Mouse (Mus musculus) hindbrain, embryonic 14.5 days (tissue): ENCODE measurements around the gene Ehd4. TPM values are rescaled to one million over a fixed set of nuclear protein-coding genes. Genes with fewer than 3 reads are reported as not detected.

Experiments
- ATAC-seq: fragments of 200-750 bp; cut with Nextera tagmentation; 2 replicates; pipeline ENCODE4 v1.8.0; 2017; ENCODE audit warnings: moderate number of reproducible peaks, mild to moderate bottlenecking, moderate TSS enrichment, moderate library complexity; ENCODE audit not compliant: low FRiP score
- DNase-seq: peaks from one replicate; pipeline ENCODE4 v3.0.0-alpha.2; 2015; ENCODE audit warnings: low spot score
- H3K27ac ChIP-seq: fragments of 300-500 bp; sonication (generic); 2 replicates; pipeline ENCODE4 v1.5.1; 2014; ENCODE audit warnings: mild to moderate bottlenecking, moderate library complexity
- H3K27me3 ChIP-seq: fragments of 300-500 bp; sonication (generic); 2 replicates; pipeline ENCODE4 v1.6.1; 2014; ENCODE audit warnings: mild to moderate bottlenecking, low read length, mixed read lengths; ENCODE audit not compliant: control insufficient read depth, insufficient read depth
- H3K36me3 ChIP-seq: fragments of 300-500 bp; sonication (generic); replicated peaks from 2 replicates; pipeline ENCODE4 v1.6.1; 2014; ENCODE audit not compliant: control insufficient read depth, insufficient read depth
- H3K4me1 ChIP-seq: fragments of 300-500 bp; sonication (generic); replicated peaks from 2 replicates; pipeline ENCODE4 v1.6.1; 2014; ENCODE audit warnings: antibody characterized with exemption, low read length, mixed read lengths; ENCODE audit not compliant: control insufficient read depth, insufficient read depth
- H3K4me2 ChIP-seq: fragments of 300-500 bp; sonication (generic); replicated peaks from 2 replicates; pipeline ENCODE4 v1.6.1; 2014; ENCODE audit warnings: mild to moderate bottlenecking, moderate library complexity
- H3K4me3 ChIP-seq: fragments of 300-500 bp; sonication (generic); replicated peaks from 2 replicates; pipeline ENCODE4 v1.5.1; 2014; ENCODE audit warnings: mild to moderate bottlenecking, low read length
- H3K9ac ChIP-seq: fragments of 300-500 bp; sonication (generic); 2 replicates; pipeline ENCODE4 v1.6.1; 2014
- H3K9me3 ChIP-seq: fragments of 300-500 bp; sonication (generic); 2 replicates; pipeline ENCODE4 v1.6.1; 2016; ENCODE audit warnings: low read length; ENCODE audit not compliant: control insufficient read depth
- WGBS: fragments of 180-500 bp; shearing (Covaris S2); extraction: QIAGEN DNeasy Blood & Tissue Kit; methylation state at CpG from one replicate; pipeline ENCODE4 v1.1.7; 2014; 5-methylcytosine and 5-hydroxymethylcytosine counted together
- polyA plus RNA-seq: library from polyadenylated mRNA; unstranded; fragments of >200 nt; fragmentation: Nextera tagmentation; extraction: Ambion mirVana; gene quantifications from 2 replicates; pipeline ENCODE4 v1.2.1, GENCODE M21; 2014

The Ehd4 gene
- polyA plus RNA-seq, 1 experiment from 2014 or later, result 13.9 TPM

DNA sequence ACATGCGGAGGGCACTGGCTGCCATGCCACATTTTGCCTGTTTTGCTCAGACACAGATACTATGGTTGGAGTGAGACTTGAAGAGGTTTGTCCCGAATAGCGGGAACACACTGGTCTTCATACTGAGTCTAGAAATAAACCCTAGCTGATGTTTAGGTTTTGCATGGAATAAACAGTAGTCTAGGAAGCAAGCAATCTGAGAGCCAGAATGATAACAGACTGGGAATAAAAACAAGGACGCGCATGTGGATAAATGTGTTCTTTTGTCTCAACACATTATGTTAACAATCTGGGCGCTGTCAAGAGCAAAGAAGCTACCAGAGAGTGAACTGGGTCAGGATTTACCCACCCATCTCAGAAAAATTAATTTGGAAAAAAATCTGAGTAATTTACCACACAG is 31.4 kb downstream of the Ehd4 start:
- DNase-seq (no peak), ATAC-seq (no peak)
- H3K9me3 ChIP-seq, result no peaks in the 10 kb centered on the region
- 93% methylated on average over 6 of the region's 6 CpGs for WGBS
- H3K27me3 ChIP-seq, result no peaks in the 10 kb centered on the region
- H3K4me3 ChIP-seq, result no peak overlapping the region
- no peak overlapping the region for H3K4me2 ChIP-seq
- H3K36me3 ChIP-seq, result no peaks in the 10 kb centered on the region
- no peak overlapping the region for H3K27ac ChIP-seq
- H3K9ac ChIP-seq, result no peak overlapping the region
- no peaks in the 10 kb centered on the region for H3K4me1 ChIP-seq

DNA sequence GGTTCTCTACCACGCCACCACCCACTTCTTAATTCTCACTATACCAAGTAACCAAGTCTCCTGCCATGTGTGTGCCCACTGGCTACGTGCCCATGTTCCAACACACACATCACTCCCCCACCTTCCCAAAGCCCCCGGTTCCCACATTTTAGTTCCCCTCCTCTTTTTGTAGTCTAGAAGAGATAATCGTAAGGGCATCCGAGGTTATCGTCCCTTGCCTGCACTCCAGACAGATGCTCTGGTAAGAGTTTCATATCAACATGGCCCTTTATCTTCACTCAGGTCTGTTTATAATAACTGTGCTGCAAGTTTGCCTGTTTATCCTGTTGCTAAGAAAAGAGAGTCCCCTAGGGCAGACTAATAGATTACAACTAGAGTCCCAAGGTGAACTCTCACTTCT is 37.1 kb downstream of the Ehd4 start:
- no peak for DNase-seq
- H3K27me3 ChIP-seq, result no peaks in the 10 kb centered on the region
- H3K27ac ChIP-seq, result no peak overlapping the region
- no peak overlapping the region for H3K4me2 ChIP-seq
- no peaks in the 10 kb centered on the region for H3K4me1 ChIP-seq
- no peak for ATAC-seq
- no peaks in the 10 kb centered on the region for H3K36me3 ChIP-seq
- no peaks in the 10 kb centered on the region for H3K9me3 ChIP-seq
- no peak overlapping the region for H3K4me3 ChIP-seq
- 92% methylated on average over 6 of the region's 6 CpGs for WGBS
- no peak overlapping the region for H3K9ac ChIP-seq

DNA sequence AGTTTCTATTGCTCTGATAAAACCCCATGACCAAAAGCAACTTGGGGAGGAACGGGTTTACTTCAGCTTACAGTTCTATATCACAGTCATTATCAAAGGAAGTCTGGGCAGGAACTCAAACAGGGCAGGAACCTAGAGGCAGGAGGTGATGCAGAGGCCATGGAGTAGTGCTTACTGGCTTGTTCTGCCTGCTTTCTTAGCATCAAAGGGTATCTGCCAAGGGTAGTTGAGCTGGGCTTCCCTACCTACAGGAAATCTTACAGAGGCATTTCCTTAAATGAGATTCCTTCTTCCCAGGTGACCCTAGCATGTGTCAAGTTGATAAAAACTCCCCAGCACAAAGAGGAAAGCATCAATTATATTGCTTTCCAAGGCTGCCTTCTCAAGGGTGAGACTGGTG is 38.0 kb downstream of the Ehd4 start:
- Histone ChIP-seq H3K27me3 (no peaks in the 10 kb centered on the region), H3K4me3 (no peak overlapping the region), H3K9ac (no peak overlapping the region), H3K9me3 (no peaks in the 10 kb centered on the region), H3K27ac (no peak overlapping the region), H3K36me3 (no peaks in the 10 kb centered on the region), H3K4me1 (no peaks in the 10 kb centered on the region), H3K4me2 (no peak overlapping the region)
- DNase-seq (no peak), ATAC-seq (no peak)
- WGBS, result 90% methylated on average over 1 of the region's 1 CpGs

DNA sequence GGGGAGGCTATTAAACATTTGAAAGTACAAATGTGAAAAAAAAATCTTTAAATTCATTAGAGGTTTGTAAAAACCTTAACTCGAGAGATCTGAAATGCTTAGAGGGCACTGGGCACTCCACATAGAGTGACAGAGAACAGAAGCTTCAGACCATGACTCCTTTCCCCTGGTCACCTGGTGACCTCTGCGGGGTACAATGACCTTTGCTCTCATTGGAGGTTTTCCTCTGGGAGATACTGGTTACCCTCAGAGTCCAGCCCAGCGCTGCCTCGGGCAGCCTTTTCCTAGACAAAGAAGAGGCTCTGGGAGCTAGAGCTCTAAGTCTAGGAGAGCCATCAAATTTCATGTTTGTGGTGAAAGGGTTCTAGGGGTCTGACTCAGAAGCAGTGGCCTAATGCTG is 39.4 kb downstream of the Ehd4 start:
- DNase-seq (no peak), ATAC-seq (no peak)
- Histone ChIP-seq H3K27ac (no peak overlapping the region), H3K4me1 (no peaks in the 10 kb centered on the region), H3K4me2 (no peak overlapping the region), H3K27me3 (no peaks in the 10 kb centered on the region), H3K9me3 (no peaks in the 10 kb centered on the region), H3K9ac (no peak overlapping the region), H3K36me3 (no peaks in the 10 kb centered on the region), H3K4me3 (no peak overlapping the region)
- 79% methylated on average over 4 of the region's 4 CpGs for WGBS

DNA sequence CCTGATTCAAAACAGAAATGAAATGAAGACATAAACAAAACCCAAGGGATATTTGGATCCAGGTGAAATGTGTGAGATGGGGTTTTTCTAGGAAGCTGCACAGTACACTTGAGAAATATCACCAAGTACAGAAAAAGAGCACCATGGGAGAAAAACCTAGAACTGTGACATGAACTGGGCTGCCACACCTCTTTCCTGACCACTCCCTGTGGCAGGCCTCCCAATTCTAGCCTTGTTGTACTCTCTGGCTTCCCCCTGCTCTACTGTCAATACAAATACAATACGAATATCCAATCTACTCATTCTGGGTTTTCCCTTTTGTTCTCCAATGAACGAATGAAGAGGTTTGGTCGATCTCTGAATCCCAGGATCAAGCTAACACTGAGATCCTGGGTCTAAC is 40.4 kb downstream of the Ehd4 start:
- no peaks in the 10 kb centered on the region for H3K4me1 ChIP-seq
- no peaks in the 10 kb centered on the region for H3K27me3 ChIP-seq
- no peak overlapping the region for H3K9ac ChIP-seq
- H3K4me2 ChIP-seq, result no peak overlapping the region
- DNase-seq (no peak), ATAC-seq (no peak)
- no peaks in the 10 kb centered on the region for H3K9me3 ChIP-seq
- no peak overlapping the region for H3K27ac ChIP-seq
- WGBS, result 88% methylated on average over 3 of the region's 3 CpGs
- no peak overlapping the region for H3K4me3 ChIP-seq
- H3K36me3 ChIP-seq, result no peaks in the 10 kb centered on the region

DNA sequence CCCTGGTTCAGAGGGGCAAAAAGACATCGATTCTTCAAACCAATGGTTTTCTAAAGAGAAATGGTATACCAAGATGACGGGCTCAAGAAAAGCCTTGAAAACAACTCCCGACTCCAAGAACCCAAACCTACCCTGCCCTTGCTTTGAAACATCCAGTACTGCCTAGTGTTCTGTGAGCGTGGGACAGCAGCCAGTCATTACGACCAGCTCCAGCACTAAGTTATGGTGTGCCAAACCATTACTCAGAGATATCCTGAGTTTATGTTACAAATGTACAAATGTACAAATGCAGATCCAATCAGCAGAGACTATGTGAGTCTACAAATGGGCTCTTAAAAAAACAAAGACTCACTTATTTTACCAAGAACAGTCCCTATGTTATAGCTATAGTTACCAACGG is 40.9 kb downstream of the Ehd4 start:
- WGBS, result 90% methylated on average over 6 of the region's 6 CpGs
- no peak overlapping the region for H3K4me3 ChIP-seq
- ATAC-seq (no peak), DNase-seq (no peak)
- H3K9ac ChIP-seq, result no peak overlapping the region
- H3K36me3 ChIP-seq, result no peaks in the 10 kb centered on the region
- H3K4me2 ChIP-seq, result no peak overlapping the region
- H3K27me3 ChIP-seq, result no peaks in the 10 kb centered on the region
- H3K9me3 ChIP-seq, result no peaks in the 10 kb centered on the region
- H3K27ac ChIP-seq, result no peak overlapping the region
- no peaks in the 10 kb centered on the region for H3K4me1 ChIP-seq

DNA sequence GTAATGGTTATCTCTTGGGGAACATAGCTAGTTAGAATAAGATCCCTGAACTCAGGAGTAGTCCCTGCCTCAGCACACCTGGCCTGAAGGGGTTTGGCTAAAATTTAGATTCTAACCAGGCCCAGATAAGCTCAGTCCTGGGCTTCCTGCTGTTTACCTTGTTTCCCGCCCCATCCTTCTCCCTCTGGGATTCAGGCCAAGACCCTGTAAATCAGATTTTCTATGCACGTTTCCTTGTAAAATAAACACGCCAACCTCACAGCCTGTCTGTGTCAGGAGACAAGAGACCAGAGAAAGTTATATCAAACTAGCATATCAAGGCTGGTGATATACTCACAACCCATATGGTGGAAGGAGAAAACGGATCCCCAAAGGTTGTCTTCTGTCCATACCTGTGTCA is 42.8 kb downstream of the Ehd4 start:
- no peak overlapping the region for H3K27ac ChIP-seq
- no peak overlapping the region for H3K4me3 ChIP-seq
- no peaks in the 10 kb centered on the region for H3K36me3 ChIP-seq
- no peak overlapping the region for H3K9ac ChIP-seq
- 59% methylated on average over 4 of the region's 4 CpGs for WGBS
- H3K4me1 ChIP-seq, result no peaks in the 10 kb centered on the region
- DNase-seq (no peak), ATAC-seq (no peak)
- no peaks in the 10 kb centered on the region for H3K9me3 ChIP-seq
- no peak overlapping the region for H3K4me2 ChIP-seq
- H3K27me3 ChIP-seq, result no peaks in the 10 kb centered on the region

DNA sequence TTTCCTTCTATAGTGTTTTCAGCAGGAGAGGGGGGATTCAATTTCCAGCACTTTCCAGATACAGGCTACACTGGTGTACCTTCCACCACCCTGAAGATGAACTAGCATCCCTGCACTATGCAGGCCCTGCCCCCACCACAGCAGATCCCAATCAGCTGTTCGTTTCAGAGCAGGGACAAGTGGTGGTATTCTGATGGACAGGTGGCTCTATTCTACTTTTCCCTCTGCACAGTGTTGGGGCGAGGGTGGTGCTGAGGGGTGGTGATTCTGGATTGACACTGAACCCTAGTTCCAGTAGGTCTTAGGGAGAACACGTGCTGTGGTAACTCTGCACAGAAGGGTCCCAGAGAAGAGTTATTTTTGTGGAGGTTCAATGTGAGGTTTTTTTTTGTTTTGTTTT is 43.2 kb downstream of the Ehd4 start:
- ATAC-seq, result no peak
- Histone ChIP-seq H3K9ac (no peak overlapping the region), H3K4me2 (no peak overlapping the region), H3K4me1 (no peaks in the 10 kb centered on the region), H3K27me3 (no peaks in the 10 kb centered on the region), H3K27ac (no peak overlapping the region), H3K36me3 (no peaks in the 10 kb centered on the region), H3K4me3 (no peak overlapping the region), H3K9me3 (no peaks in the 10 kb centered on the region)
- whole genome bisulfite sequencing, result 67% methylated on average over 3 of the region's 3 CpGs
- DNase-seq, result no peak

DNA sequence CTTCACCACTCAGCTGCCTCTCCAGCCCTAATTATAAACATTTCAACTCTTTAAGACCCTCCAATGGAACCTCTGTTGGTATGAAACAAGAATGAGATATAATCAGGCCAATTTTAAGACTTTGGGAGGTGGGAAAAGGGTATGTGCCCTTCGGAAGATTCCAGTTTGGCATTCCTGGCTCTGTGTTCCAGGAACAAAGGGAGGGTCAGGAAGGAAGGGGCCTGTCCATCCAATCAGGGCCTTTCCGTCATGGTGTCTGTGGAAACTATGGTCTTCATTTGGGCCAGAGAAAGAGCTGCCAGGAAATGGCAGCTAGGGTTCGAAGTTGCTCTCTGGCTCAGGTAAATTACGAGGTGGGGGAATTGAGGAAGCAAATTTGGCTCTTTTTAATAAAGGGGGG is 46.3 kb downstream of the Ehd4 start:
- no peaks in the 10 kb centered on the region for H3K27me3 ChIP-seq
- H3K36me3 ChIP-seq, result no peaks in the 10 kb centered on the region
- no peak overlapping the region for H3K27ac ChIP-seq
- no peak for ATAC-seq
- no peak overlapping the region for H3K4me2 ChIP-seq
- no peak for DNase-seq
- H3K4me1 ChIP-seq, result no peaks in the 10 kb centered on the region
- 84% methylated on average over 4 of the region's 4 CpGs for WGBS
- H3K4me3 ChIP-seq, result no peak overlapping the region
- H3K9ac ChIP-seq, result no peak overlapping the region
- no peaks in the 10 kb centered on the region for H3K9me3 ChIP-seq

DNA sequence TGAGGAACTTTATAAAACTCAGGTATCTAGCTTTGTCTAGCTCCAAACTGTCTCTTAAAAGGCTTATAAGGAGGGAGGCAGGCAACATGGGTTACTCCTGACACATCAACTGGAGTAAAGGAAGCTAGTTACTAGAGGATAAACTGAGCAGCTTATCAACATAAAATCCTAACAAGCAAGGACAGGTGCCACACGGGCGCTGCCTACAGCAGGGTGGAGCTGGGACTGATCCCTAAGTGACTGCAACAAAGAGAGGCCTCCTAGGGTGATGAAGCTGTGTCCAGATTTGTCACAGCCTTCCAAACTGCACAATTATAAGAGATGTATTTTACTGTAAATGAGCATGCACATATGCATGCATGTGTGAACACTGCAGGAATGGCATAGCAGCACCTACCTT is 47.0 kb downstream of the Ehd4 start:
- DNase-seq (no peak), ATAC-seq (no peak)
- no peak overlapping the region for H3K9ac ChIP-seq
- H3K27ac ChIP-seq, result no peak overlapping the region
- no peaks in the 10 kb centered on the region for H3K4me1 ChIP-seq
- H3K4me2 ChIP-seq, result no peak overlapping the region
- no peaks in the 10 kb centered on the region for H3K9me3 ChIP-seq
- H3K27me3 ChIP-seq, result no peaks in the 10 kb centered on the region
- WGBS, result 90% methylated on average over 2 of the region's 2 CpGs
- no peaks in the 10 kb centered on the region for H3K36me3 ChIP-seq
- H3K4me3 ChIP-seq, result no peak overlapping the region
